Mouse (Mus musculus): ENCODE results near the gene Mad1l1.

Mad1l1 gene

GRCm38 (mm10) chr5:140182351-140182750, 139.0 kb downstream of the Mad1l1 start:
- in situ Hi-C loops (cut with MseI, MboI) = no loop called here

- in situ Hi-C loops (cut with MseI, MboI) = no loop called here
Measured at GRCm38 (mm10) chr5:140180016-140180415, 141.3 kb downstream of the Mad1l1 start.

DNA sequence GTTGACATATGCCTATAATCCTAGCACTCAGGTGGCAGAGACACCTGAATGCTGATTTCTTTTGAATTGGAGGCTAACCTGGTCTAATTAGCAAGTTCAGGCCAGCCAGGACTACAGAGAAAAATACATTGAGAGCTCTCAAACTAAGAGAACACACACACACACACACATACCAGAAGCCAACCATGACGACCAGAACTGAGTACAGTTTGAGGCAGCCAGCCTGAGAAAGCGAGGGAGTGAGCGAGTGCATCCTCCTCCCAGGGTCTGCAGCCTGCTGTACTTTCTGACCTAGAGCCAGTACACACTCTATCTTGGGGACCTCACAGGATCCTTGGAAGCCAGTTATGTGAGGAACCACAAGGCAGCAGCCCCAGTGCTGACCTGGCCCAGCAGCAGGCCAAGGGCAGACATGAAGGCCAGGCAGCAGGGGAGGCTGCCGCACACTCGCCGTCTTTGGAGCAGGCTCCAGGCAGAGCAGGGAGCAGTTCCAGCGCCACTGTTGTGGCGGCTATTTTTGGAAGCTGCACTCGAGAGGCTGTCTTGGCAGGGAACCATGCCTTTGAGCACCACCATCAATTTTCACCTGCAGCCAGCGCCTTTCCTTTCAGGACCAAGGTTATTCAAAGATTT, 143.2 kb downstream of the Mad1l1 start:
- in situ Hi-C loops (cut with MseI, MboI) = no loop called here

DNA sequence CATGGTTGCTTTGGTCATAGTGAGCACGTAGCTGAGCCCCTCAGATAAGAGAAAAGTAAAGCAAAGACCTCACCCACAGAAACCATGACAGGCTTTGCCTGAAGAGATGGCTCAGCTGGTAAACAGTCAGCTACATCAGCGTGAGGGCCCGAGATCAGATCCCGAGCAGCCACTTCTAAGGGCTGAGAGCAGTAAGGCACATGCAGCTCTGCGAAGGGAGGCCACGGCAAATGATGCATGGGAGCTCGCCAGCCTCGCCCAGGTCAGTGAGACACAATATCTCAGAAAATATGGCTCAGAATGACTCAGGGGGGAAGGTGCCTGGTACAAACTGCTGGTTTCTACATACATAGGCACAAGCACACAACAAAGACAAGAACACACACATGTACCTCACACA, 143.8 kb downstream of the Mad1l1 start:
- in situ Hi-C loops (cut with MseI, MboI) = no loop called here

DNA sequence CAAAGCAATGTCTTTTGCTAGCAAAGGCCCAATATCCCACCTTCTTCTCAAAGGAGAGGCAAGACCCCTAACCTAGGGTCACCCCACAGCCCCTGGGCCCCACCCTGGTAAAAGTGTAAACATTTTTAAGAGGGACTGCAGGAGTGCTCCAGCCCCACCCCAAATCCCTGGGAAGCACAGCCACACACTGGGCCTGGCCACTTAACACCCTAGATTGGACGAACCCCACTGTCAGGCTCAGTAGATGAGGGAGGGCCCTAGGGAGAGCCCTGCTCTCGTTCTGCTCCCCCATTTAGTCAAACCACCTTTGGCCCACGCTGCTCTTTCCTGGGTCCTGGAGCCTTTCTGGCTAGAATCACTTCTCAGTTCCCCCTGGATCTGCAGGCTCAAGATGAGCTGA, 145.0 kb downstream of the Mad1l1 start:
- in situ Hi-C loops (cut with MseI, MboI) = no loop called here

DNA sequence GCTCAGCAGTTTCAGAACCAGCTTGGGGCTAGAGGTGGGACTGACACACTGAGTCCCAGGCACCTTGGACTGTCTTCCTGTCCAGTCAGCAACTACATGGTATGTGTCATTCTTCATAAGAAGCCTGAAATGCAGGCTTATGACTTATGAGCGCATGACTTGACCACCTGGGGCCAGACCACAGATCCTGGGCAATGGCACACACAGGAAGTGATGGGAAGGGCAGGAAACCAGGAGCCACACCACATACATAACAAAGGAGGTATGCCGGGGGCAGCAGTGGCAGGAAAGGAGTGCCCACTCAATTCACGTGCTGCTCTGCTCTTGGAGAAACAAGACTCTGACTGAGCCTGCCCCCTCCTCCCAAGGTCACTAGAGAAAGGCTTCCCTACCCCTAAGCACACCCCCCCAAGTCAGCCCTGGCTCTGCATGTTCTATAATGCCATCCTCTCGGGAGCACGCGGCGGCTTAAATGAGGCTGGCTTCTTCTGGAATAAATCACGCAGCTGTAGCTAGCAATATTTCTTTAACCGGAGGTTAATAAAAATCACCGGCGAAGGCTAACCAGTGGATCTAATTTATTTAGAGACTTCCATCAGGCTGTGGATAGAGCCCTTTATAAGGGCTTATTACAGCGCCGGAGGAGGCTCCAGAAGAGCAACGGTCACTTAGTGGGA, 146.4 kb downstream of the Mad1l1 start:
- in situ Hi-C loops (cut with MseI, MboI) = no loop called here

- in situ Hi-C loops (cut with MseI, MboI) = no loop called here
Measured at GRCm38 (mm10) chr5:140174066-140174465, 147.3 kb downstream of the Mad1l1 start.

- in situ Hi-C loops (cut with MseI, MboI) = no loop called here
Measured at GRCm38 (mm10) chr5:140173181-140173580, 148.2 kb downstream of the Mad1l1 start.

DNA sequence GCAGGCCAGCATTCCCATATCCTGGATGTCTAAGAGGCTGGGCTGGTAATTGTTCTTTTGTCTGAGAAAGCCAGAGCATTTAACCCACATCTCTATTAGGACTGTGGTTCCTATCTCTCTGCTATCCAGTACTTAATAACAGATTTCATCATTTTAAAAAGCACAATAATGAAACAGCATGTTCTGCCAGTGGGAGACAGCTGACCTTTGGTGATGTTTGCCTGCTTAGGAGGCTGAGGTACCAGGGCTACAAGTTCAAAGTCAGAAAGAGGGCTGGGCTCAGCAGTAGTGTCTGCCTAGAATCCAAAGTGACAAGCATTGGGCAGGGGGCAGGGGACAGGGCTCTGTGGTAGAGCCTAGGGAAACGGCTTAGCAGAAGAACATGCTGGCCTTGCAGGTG, 149.6 kb downstream of the Mad1l1 start:
- in situ Hi-C loops (cut with MseI, MboI) = no loop called here

GRCm38 (mm10) chr5:140167531-140167930, 153.8 kb downstream of the Mad1l1 start:
- in situ Hi-C loops (cut with MseI, MboI) = no loop called here

- in situ Hi-C loops (cut with MseI, MboI) = no loop called here
Measured at GRCm38 (mm10) chr5:140167080-140167479, 154.3 kb downstream of the Mad1l1 start.

GRCm38 (mm10) chr5:140163947-140164346, 157.4 kb downstream of the Mad1l1 start:
- in situ Hi-C loops (cut with MseI, MboI) = no loop called here

- in situ Hi-C loops (cut with MseI, MboI) = no loop called here
Measured at GRCm38 (mm10) chr5:140162071-140162845, 159.1 kb downstream of the Mad1l1 start.

- in situ Hi-C loops (cut with MseI, MboI) = no loop called here
Measured at GRCm38 (mm10) chr5:140159007-140159406, 162.3 kb downstream of the Mad1l1 start.

- in situ Hi-C loops (cut with MseI, MboI) = no loop called here
Measured at GRCm38 (mm10) chr5:140157886-140158627, 163.3 kb downstream of the Mad1l1 start.

DNA sequence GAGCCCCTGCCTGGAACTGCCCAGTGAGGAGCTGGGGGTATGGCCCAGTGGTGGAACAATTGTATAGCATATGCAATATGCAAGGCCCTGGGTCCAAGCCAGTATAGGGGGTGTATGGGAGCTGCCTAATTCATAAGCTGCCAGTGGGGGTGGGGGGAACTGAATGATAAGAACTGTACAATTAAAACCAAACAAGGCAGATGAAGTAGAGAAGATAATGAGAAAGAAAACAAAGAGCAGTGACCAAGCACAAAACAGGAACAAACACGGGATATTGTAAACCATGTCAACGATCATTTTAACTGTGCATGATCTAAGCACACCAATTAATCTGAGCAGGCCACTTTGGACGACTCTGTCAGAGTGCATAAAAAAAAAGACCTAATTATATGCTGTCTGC, 167.2 kb downstream of the Mad1l1 start:
- in situ Hi-C loops (cut with MseI, MboI) = no loop called here

- in situ Hi-C loops (cut with MseI, MboI) = no loop called here
Measured at GRCm38 (mm10) chr5:140151871-140152270, 169.5 kb downstream of the Mad1l1 start.

DNA sequence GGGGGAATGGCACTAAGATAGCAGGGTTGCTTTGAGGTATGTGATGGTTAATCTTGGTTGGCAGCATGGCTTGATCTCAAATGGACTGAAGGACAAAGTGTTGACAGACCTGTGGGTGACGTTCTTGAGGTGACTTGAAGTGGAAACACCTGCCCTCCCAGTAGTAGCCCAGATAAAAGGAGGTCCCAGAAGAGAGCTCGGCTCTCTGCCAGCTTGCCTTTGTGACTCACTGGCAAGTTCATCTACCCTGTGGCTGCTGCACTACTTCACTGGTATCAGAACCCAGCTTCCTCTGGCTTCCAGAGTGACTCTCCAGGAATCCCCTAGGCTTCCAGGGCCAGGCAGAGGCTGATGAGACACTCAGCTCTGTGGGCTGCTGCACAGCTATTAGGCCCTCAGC, 170.2 kb downstream of the Mad1l1 start:
- in situ Hi-C loops (cut with MseI, MboI) = no loop called here

DNA sequence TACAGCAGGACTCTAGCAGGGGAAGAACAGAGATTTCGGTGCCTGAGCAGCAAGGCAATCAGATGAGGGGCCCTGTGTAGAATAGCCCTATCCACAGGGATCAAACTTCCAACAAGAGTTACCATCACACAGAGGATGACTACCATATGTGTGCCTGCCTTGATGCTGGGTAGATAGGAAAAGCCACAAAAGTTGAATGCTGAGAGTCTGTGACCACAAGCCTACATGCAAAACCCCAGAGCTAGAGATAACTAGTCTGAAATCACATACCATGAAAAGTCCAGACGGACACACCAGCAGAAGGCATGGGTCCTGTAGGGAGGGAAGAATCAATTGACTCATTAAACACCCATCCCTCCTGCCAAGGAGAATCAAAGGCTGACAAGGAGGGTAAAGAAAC, 170.7 kb downstream of the Mad1l1 start:
- in situ Hi-C loops (cut with MseI, MboI) = no loop called here

DNA sequence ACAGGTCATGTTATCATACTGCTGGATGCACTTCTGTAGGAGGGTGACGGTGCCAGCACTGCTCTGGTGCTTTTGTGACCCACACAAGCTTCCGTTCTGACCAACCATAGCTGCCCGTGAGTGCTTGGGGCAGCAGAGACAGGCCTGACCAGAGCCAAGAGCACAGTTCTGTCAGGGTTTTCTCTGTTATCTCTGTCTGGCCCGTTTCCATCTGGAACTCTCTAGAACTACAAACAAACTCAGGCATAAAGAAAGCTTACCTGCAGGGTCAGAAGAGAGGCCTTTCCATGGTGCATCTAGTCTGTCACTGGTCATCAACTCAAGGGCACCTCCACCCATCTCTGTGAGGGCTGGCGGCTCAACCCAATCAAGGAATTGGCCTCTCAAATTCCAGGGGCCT, 171.2 kb downstream of the Mad1l1 start:
- in situ Hi-C loops (cut with MseI, MboI) = no loop called here

DNA sequence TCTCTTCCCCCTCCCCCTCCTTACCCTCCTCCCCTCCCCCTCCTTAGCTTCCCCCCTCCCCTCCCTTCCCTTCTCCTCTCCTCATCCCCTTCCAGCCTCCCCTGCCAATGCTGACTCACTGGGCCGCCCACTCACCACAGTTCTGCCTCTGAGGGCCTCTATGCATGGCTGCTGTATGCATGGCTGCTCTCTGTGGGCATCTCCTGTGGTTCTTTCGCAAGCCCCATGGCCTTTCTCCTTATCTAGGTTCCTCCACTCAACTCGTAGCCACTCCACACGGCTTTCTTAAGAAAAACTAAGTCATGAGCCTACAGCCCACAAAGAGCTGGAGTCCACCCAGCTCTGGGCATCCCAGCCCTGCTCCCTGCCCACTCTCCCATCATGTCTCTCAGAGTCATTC, 172.1 kb downstream of the Mad1l1 start:
- in situ Hi-C loops (cut with MseI, MboI) = no loop called here

- in situ Hi-C loops (cut with MseI, MboI) = no loop called here
Measured at GRCm38 (mm10) chr5:140143541-140143940, 177.8 kb downstream of the Mad1l1 start.
